Mouse (Mus musculus): ENCODE measurements around the gene Gbp5. TPM values are rescaled to one million over a fixed set of nuclear protein-coding genes. Genes with fewer than 3 reads are reported as not detected.
"Not testable (repeated sequence)": the region's sequence is repeated elsewhere in the genome, so short reads cannot be mapped to it uniquely, and the experiment has no call there.

The Gbp5 gene
- polyA plus RNA-seq, 1 experiment from 2014 or later, result 0.17 TPM

DNA sequence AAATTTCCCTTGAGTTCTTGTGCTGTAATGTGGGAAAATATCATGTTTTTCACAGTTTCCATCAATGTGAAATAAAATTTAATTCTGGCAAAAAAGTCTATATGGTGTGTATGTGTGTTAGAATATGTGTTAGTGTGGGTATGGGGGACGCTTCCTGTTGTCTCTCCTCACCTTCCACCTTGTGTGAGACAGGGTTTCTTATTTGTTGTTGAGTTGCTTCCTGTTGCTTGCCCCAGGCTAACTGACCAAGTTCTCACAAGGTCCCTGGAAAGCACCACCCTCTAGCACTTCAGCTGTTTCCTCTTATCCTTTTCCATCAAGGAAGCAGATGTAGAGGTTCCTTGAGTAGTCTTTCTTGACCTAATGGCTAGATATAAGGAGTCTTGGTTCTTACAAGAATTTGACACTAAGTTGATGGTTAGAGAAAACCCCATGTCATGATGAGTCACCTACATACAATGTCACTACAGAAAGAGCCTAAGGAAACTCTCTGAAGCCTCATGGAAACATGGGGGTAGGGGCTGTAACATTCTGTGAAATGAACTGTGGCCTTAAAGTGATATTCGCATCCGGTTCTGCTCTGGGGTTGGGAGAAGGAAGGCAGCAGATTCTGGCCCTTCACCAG, 56.4 kb downstream of the Gbp5 start:
- H3K27me3 ChIP-seq (replicated peaks), result no peaks in the 10 kb centered on the region
- no peak overlapping the region for H3K4me3 ChIP-seq
- H3K4me2 ChIP-seq, result no peak overlapping the region
- H3K36me3 ChIP-seq, result no peaks in the 10 kb centered on the region
- H3K9ac ChIP-seq, result no peak overlapping the region
- no peak overlapping the region for H3K27ac ChIP-seq
- ATAC-seq, result no peak
- WGBS (ENCODE audit: insufficient replicate concordance), result 45% methylated on average over 3 of the region's 3 CpGs
- no peaks in the 10 kb centered on the region for H3K9me3 ChIP-seq (replicated peaks)
- no peaks in the 10 kb centered on the region for H3K4me1 ChIP-seq

GRCm38 (mm10) chr3:142554601-142555000, 60.8 kb downstream of the Gbp5 start:
- WGBS (ENCODE audit: insufficient replicate concordance), result 54% methylated on average over 1 of the region's 1 CpGs
- Histone ChIP-seq H3K4me3 (no peak overlapping the region), H3K27me3 (replicated peaks) (no peaks in the 10 kb centered on the region), H3K4me2 (no peak overlapping the region), H3K27ac (no peak overlapping the region), H3K4me1 (no peaks in the 10 kb centered on the region), H3K36me3 (no peaks in the 10 kb centered on the region), H3K9me3 (replicated peaks) (no peaks in the 10 kb centered on the region), H3K9ac (no peak overlapping the region)
- no peak for ATAC-seq

GRCm38 (mm10) chr3:142555623-142556022, 61.8 kb downstream of the Gbp5 start:
- no peak for ATAC-seq
- WGBS (ENCODE audit: insufficient replicate concordance), result 80% methylated on average over 11 of the region's 11 CpGs
- Histone ChIP-seq H3K27ac (no peak overlapping the region), H3K36me3 (no peaks in the 10 kb centered on the region), H3K4me1 (peaks cover 4% of the 10 kb centered on the region; the same call in 1 of the 2 replicates), H3K4me3 (no peak overlapping the region), H3K27me3 (replicated peaks) (no peaks in the 10 kb centered on the region), H3K9me3 (replicated peaks) (no peaks in the 10 kb centered on the region), H3K4me2 (no peak overlapping the region), H3K9ac (no peak overlapping the region)

DNA sequence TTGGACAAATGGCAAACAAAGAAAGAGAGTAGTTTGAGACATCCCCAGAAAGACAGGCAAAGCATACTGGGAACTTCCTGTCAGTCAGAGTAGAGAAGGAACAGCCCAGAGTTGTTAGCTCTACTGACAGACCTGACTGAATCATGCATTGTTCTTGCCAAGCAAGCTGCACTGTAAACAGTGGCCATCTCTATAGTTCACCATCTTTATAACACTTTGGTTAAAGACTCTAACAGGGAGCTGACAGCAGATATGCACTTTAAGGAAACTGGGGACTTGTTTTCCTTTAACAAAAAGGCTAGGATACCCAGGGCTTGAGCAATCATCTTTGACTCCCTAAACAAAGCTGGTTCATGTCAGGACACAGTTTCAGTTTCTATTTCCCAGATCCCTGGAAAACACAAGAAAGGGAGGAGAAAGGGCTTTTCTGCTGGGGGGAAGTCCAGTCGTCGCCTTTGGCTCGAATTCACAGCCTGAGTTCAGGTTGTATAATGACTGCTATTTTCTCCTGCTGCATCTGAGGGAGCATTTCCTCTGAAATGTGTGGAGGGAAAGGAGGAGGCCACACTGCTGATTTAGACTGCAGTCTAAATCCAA, 66.0 kb downstream of the Gbp5 start, which contains the start of gene Gbp3:
TSS of gene Gbp3 (plus strand) at position 395 of the 597 bp plus-strand sequence.
- Histone ChIP-seq H3K27ac (no peak within 1 kb of the TSS), H3K4me3 (peak within 1 kb of the TSS; percentile 51), H3K36me3 (no peaks in the 10 kb centered on the region), H3K4me1 (peaks cover 4% of the 10 kb centered on the region; the same call in 1 of the 2 replicates), H3K9me3 (replicated peaks) (no peaks in the 10 kb centered on the region), H3K9ac (peak within 1 kb of the TSS; percentile 41; the same call in 1 of the 2 replicates), H3K4me2 (peak within 1 kb of the TSS; percentile 64), H3K27me3 (replicated peaks) (no peaks in the 10 kb centered on the region)
- 25% methylated on average over 3 of the region's 3 CpGs for WGBS (ENCODE audit: insufficient replicate concordance)
- no peak for ATAC-seq

GRCm38 (mm10) chr3:142560296-142560948, 66.6 kb downstream of the Gbp5 start:
- 4% methylated on average over 12 of the region's 12 CpGs for WGBS (ENCODE audit: insufficient replicate concordance)
- peak; percentile 82 for ATAC-seq
- Histone ChIP-seq H3K4me1 (peaks cover 4% of the 10 kb centered on the region; the same call in 1 of the 2 replicates), H3K27ac (no peak overlapping the region), H3K27me3 (replicated peaks) (no peaks in the 10 kb centered on the region), H3K4me2 (peak overlapping the region; percentile 64), H3K36me3 (no peaks in the 10 kb centered on the region), H3K4me3 (peak overlapping the region; percentile 51), H3K9ac (peak overlapping the region; percentile 41; the same call in 1 of the 2 replicates), H3K9me3 (replicated peaks) (no peaks in the 10 kb centered on the region)

DNA sequence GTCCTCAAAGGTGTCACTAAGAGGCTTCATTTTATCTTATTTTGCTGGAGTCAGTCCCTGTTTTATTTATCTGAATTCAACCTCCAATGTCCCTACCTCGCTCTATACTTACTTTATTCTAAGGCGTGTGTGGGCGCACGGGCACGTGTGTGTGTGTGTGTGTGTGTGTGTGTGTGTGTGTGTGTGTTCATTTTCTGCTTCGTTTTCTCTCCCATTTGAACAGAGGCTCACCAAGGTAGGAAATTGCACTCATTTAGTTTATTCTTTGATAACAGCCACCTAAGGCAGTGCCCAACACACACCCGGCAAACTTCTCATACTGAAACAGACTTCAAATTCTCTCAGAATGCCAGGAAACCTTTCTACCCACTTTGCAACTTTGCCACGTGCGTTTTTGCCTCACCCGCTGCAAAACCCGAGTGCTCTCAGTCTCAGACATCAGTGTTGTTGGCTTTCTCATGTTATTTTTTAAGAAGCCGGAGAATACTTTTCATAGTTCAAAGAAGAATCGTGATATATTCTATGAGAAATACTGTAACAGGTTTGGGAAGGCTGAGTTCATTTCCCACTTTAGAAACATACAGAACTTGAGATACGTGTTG, 67.4 kb downstream of the Gbp5 start:
- Histone ChIP-seq H3K27ac (no peak overlapping the region), H3K4me2 (peak overlapping the region; percentile 64; the same call in 1 of the 2 replicates), H3K4me3 (no peak overlapping the region), H3K36me3 (no peaks in the 10 kb centered on the region), H3K9me3 (replicated peaks) (no peaks in the 10 kb centered on the region), H3K27me3 (replicated peaks) (no peaks in the 10 kb centered on the region), H3K4me1 (peaks cover 4% of the 10 kb centered on the region; the same call in 1 of the 2 replicates), H3K9ac (no peak overlapping the region)
- 74% methylated on average over 14 of the region's 14 CpGs for WGBS (ENCODE audit: insufficient replicate concordance)
- ATAC-seq, result no peak

DNA sequence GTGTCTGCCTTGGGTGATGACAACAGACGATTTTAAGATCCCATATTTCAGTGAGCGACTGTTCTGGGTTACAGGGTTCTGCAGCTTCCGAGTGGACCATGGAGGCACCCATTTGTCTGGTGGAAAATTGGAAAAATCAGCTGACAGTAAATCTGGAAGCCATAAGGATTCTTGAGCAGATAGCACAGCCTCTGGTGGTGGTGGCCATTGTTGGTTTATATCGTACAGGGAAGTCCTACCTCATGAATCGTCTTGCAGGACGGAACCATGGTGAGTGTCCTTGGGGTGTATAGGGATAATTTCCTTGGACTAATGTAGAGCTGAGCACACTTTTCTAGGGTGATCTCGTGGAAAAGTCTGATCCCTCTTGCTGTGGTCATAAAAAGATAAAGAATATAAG, 67.9 kb downstream of the Gbp5 start:
- ATAC-seq, result no peak
- WGBS (ENCODE audit: insufficient replicate concordance), result 66% methylated on average over 7 of the region's 7 CpGs
- Histone ChIP-seq H3K27me3 (replicated peaks) (no peaks in the 10 kb centered on the region), H3K27ac (no peak overlapping the region), H3K4me1 (peaks cover 4% of the 10 kb centered on the region; the same call in 1 of the 2 replicates), H3K9ac (no peak overlapping the region), H3K4me2 (no peak overlapping the region), H3K36me3 (no peaks in the 10 kb centered on the region), H3K9me3 (replicated peaks) (no peaks in the 10 kb centered on the region), H3K4me3 (no peak overlapping the region)

GRCm38 (mm10) chr3:142567490-142567889, 73.7 kb downstream of the Gbp5 start:
- ATAC-seq, result not testable (repeated sequence)

GRCm38 (mm10) chr3:142570738-142571137, 77.0 kb downstream of the Gbp5 start:
- no peak overlapping the region for H3K4me2 ChIP-seq
- H3K4me3 ChIP-seq, result no peak overlapping the region
- H3K36me3 ChIP-seq, result no peaks in the 10 kb centered on the region
- H3K9me3 ChIP-seq (replicated peaks), result no peaks in the 10 kb centered on the region
- no peak overlapping the region for H3K9ac ChIP-seq
- H3K27ac ChIP-seq, result no peak overlapping the region
- 65% methylated on average over 4 of the region's 4 CpGs for WGBS (ENCODE audit: insufficient replicate concordance)
- ATAC-seq, result no peak
- no peaks in the 10 kb centered on the region for H3K27me3 ChIP-seq (replicated peaks)
- no peaks in the 10 kb centered on the region for H3K4me1 ChIP-seq

More at GRCm38 (mm10) chr3:142567490-142567889, 73.7 kb downstream of the Gbp5 start:
- H3K27me3 ChIP-seq (replicated peaks); H3K9ac ChIP-seq; H3K4me2 ChIP-seq; H3K4me1 ChIP-seq; H3K9me3 ChIP-seq (replicated peaks); H3K27ac ChIP-seq; H3K36me3 ChIP-seq; H3K4me3 ChIP-seq: not testable (repeated sequence)
- 62% methylated on average over 5 of the region's 5 CpGs for WGBS (ENCODE audit: insufficient replicate concordance)

Other genes with a start within 250 kb of the Gbp5 start
- 15.6 and 16.8 TPM in 2 replicates for gene Pdlim5, start 98.3 kb upstream of the Gbp5 start, polyA plus RNA-seq (2016; fragmentation: Nextera tagmentation; extraction: Ambion mirVana)
- gene Gbp7, start 36.4 kb downstream of the Gbp5 start, polyA plus RNA-seq (2016; fragmentation: Nextera tagmentation; extraction: Ambion mirVana), result 2.1 and 2.4 TPM in 2 replicates
- gene Gbp3, start 66.0 kb downstream of the Gbp5 start, polyA plus RNA-seq (2016; fragmentation: Nextera tagmentation; extraction: Ambion mirVana), result 0.86 and 0.87 TPM in 2 replicates
- not detected in 2 replicates for gene Gbp2b, start 100.9 kb downstream of the Gbp5 start, polyA plus RNA-seq (2016; fragmentation: Nextera tagmentation; extraction: Ambion mirVana)
- 1.9 and 2.1 TPM in 2 replicates for gene Gbp2, start 126.6 kb downstream of the Gbp5 start, polyA plus RNA-seq (2016; fragmentation: Nextera tagmentation; extraction: Ambion mirVana)
- gene Kyat3, start 207.1 kb downstream of the Gbp5 start, polyA plus RNA-seq (2016; fragmentation: Nextera tagmentation; extraction: Ambion mirVana), result 9.5 and 11.0 TPM in 2 replicates